Mouse (Mus musculus) olfactory bulb, adult 2 months (tissue): ENCODE results near the gene Phc2. TPM values are rescaled to one million over a fixed set of nuclear protein-coding genes. Genes with fewer than 3 reads are reported as not detected.

Source experiments
- H3K27ac ChIP-seq: fragments of 200-500 bp; 2 replicates; pipeline ENCODE4 v1.5.1; 2012; ENCODE audit warnings: low read depth, low read length; ENCODE audit not compliant: insufficient read depth
- H3K4me1 ChIP-seq: fragments of 200-500 bp; 2 replicates; pipeline ENCODE4 v1.6.1; 2012; ENCODE audit warnings: low read length; ENCODE audit not compliant: control insufficient read depth, insufficient read depth
- H3K4me3 ChIP-seq: fragments of 200-500 bp; 2 replicates; pipeline ENCODE4 v1.5.1; 2012; ENCODE audit warnings: mild to moderate bottlenecking, low read depth, low read length, moderate library complexity; ENCODE audit not compliant: insufficient read depth
- CTCF ChIP-seq: fragments of 200-500 bp; IDR thresholded peaks from 2 replicates; pipeline ENCODE4 v1.5.1; 2012; ENCODE audit warnings: low read depth, mild to moderate bottlenecking, low read length, moderate library complexity; ENCODE audit not compliant: insufficient read depth
- POLR2A ChIP-seq: fragments of 200-500 bp; IDR thresholded peaks from 2 replicates; pipeline ENCODE4 v1.6.1; 2012; ENCODE audit warnings: mild to moderate bottlenecking, low read depth, low read length, moderate library complexity; ENCODE audit not compliant: insufficient read depth
- WGBS: fragments of 180-500 bp; shearing (Covaris S2); methylation state at CpG from one replicate; pipeline ENCODE4 v1.1.7; 2018; 5-methylcytosine and 5-hydroxymethylcytosine counted together
- polyA plus RNA-seq: library from polyadenylated mRNA; stranded (reverse); fragments of >200 nt; gene quantifications from 2 replicates; pipeline ENCODE4 v1.2.4, GENCODE M21; 2012; ENCODE audit warnings: low replicate concordance; ENCODE audit not compliant: missing spikeins, insufficient read depth, insufficient read length

Phc2 gene
- polyA plus RNA-seq, 1 experiment: not detected

DNA sequence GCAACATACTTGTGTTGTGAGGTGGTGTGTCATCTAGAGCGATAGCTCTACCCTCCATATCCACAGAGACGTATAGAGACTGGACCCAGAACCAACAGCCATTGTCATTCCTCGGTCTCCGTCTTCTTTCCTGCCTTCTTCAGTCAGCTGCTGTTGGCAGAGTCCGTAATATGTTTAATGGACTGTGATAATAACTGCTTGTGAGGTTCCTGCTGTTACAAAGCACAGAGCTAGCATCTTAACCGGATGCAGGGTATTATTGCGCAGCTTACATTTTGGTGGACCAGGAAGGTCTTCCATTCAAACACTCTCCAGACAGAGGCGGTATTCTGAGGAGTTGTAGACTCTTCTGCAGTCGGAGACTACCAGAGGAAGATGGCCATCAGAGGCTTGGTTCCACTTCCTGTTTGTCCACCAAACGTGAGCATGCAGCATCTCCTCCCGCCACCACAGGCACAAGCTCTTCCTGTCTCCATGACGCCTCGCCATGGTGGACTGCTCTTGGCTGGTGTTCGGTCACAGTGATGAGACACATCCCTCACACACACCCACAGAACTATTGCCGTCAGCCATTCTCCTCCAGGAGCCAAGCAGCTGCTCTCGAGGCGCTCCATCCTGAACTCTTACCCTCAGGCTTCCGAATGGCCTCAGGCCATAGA lies 16.1 kb upstream of the Phc2 start:
- TF ChIP-seq CTCF: no peak
- Histone ChIP-seq H3K4me3 (no peak overlapping the region), H3K4me1 (peaks cover 14% of the 10 kb centered on the region), H3K27ac (no peak overlapping the region; the same call in 1 of the 2 replicates)
- WGBS: 53% methylated on average over 18 of the region's 18 CpGs

GRCm38 (mm10) chr4:128641766-128642717 lies 12.5 kb upstream of the Phc2 start:
- Histone ChIP-seq H3K4me3 (no peak overlapping the region), H3K4me1 (peaks cover 10% of the 10 kb centered on the region), H3K27ac (no peak overlapping the region)
- WGBS: 80% methylated on average over 23 of the region's 23 CpGs
- no peak for TF ChIP-seq CTCF
- TF ChIP-seq POLR2A: no peak

GRCm38 (mm10) chr4:128645896-128646295 lies 8.6 kb upstream of the Phc2 start:
- TF ChIP-seq POLR2A (no peak), CTCF (no peak)
- WGBS: 89% methylated on average over 6 of the region's 6 CpGs
- no peaks in the 10 kb centered on the region for H3K4me1 ChIP-seq
- H3K4me3 ChIP-seq: no peak overlapping the region
- H3K27ac ChIP-seq: no peak overlapping the region

GRCm38 (mm10) chr4:128646762-128647161 lies 7.7 kb upstream of the Phc2 start:
- TF ChIP-seq CTCF (no peak), POLR2A (no peak)
- 61% methylated on average over 7 of the region's 7 CpGs for WGBS
- H3K27ac ChIP-seq: no peak overlapping the region
- no peaks in the 10 kb centered on the region for H3K4me1 ChIP-seq
- no peak overlapping the region for H3K4me3 ChIP-seq

DNA sequence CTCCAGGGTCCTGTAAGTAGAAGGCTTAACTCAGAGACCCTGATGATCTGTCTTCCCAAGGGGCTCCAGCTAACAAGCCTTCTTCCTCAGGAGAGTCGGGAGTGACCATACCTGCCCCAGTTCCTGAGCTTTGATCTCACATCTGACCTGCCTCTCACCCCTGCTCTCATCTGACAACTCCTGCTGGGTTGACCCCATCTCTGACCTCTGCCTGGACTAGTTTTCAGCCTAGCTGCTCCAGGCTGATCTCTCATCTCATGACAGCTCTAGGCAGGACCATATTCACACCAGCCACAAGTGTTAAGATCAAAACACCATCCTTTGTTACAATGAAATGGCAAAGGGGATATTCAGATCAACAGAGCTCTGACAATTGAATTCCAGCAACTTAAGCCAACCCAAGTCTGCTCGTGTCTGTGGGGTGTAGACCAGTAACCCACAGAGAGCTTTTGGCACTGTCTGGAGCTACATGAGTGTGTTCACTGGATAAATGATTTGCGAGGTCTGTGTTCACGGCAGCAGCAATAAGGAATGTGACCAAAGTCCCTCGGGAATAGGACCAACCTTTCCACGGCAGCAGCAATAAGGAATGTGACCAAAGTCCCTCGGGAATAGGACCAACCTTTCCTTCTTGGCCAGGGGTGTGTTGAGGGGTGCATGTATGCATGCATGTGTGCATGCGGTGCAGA lies 5.8 kb upstream of the Phc2 start:
- Histone ChIP-seq H3K4me1 (peaks cover 3% of the 10 kb centered on the region), H3K4me3 (no peak overlapping the region), H3K27ac (no peak overlapping the region)
- 78% methylated on average over 8 of the region's 8 CpGs for WGBS
- no peak for TF ChIP-seq CTCF
- TF ChIP-seq POLR2A: no peak

DNA sequence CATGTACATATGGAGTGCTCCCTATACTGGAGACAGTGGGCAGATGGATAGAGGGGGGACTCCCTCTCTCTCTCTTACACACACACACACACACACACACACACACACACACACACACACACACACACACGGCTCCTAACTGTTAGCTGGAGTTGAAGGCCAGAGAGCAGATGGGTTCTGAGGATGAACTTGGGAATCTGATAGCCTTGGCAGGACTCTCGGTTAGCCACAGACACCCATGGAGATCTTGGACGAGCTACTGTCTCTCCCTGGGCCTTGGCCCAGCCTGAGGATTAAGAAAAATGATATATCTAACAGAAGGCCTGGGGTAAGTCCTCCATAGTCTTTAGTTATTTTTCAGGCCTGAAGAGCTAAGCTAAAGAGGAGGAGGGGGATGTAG lies 3.0 kb upstream of the Phc2 start:
- Histone ChIP-seq H3K27ac (no peak overlapping the region), H3K4me3 (no peak overlapping the region), H3K4me1 (peaks cover 3% of the 10 kb centered on the region)
- WGBS: 85% methylated on average over 3 of the region's 3 CpGs
- TF ChIP-seq POLR2A: no peak
- TF ChIP-seq CTCF: no peak

DNA sequence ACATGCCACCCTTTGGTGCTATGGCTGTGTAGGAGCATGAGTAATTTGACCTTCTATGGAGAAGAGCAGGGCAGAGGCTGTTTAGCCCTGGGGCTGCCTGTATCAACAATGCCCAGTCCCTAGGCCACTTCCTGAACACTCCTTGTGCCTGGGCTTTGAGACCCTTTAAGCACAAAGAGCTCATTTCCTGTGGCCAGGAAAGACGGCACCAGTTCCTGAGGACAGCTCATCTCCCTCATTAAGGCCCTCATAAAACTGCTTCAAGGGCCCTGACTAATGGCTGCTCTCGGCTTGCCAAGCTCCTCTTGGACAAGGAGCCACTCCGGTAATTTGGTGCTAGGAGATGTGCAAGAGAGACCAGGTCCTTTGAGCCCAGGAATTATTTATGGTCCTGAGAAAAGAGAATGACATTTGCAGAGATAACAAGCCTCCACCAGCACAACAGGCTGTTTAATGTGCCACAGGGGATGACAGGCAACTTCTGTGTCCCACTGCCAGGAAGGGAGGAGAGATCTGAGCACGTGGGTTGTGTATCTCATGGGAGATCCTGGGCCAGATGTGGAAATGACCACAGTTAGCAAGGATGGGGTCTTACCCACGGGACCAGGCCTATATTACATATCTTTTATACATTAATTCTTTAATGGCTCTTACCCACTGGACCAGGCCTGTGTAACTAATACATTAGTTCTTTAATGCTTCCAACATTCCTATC lies 1.8 kb upstream of the Phc2 start:
- H3K27ac ChIP-seq: no peak overlapping the region
- H3K4me3 ChIP-seq: no peak overlapping the region
- no peak for TF ChIP-seq POLR2A
- TF ChIP-seq CTCF: no peak
- 71% methylated on average over 5 of the region's 5 CpGs for WGBS
- H3K4me1 ChIP-seq: peaks cover 9% of the 10 kb centered on the region

DNA sequence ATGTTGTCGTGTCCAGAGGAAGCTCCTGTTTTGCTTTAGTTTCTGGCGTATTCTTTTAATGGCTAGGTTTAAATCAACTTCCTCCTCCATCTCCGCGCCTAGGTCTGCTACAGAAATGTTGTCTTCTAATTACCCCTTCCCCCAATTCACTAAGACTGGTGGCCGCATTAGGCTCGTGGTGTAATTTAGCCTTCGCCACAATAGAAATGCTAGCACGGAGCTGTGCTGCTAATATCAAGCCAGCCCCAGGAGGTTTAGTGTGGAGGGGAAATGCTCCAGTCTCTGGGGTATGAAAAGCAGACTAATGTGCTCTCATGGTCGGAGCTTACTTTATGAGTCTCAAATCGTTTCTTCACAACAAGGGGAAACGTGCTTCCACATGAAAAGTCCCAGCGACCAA lies 944 bp downstream of the Phc2 start:
- H3K27ac ChIP-seq: peak overlapping the region; percentile 79
- H3K4me1 ChIP-seq: peaks cover 23% of the 10 kb centered on the region
- 1% methylated on average over 12 of the region's 12 CpGs for WGBS
- peak overlapping the region; percentile 72 for H3K4me3 ChIP-seq
- TF ChIP-seq CTCF (no peak), POLR2A (no peak)
